Mouse (Mus musculus) v-Abl transformed pro-B cells (cell line): ENCODE measurements around the gene Fli1.

Source experiments
- in situ Hi-C, 2 experiments: fragments of 400-800 bp; cut with MboI; formaldehyde crosslinking; loops; one replicate each; pipeline ENCODE4 v1.15.1; 2025; ENCODE audit not compliant: unreplicated experiment in 2 of 2

The Fli1 gene

GRCm38 (mm10) chr9:32376863-32377590, 165.6 kb downstream of the Fli1 start:
- in situ Hi-C loops, result no loop called here

GRCm38 (mm10) chr9:32376031-32376430, 166.6 kb downstream of the Fli1 start:
- in situ Hi-C loops, result no loop called here

- in situ Hi-C loops, result loop anchor here (25.0 kb wide), 1 partner anchor 811 kb away; no protein-coding TSS in a partner anchor
Measured at GRCm38 (mm10) chr9:32373656-32374055, 169.0 kb downstream of the Fli1 start.
